ENCODE assay signal across 18 mouse cellular contexts in genomic region chr2:62484906-62485305, GRCm38 (mm10). TPM values are rescaled to one million over a fixed set of nuclear protein-coding genes. Genes with fewer than 3 reads are reported as not detected.
DNase-seq lines count a peak whose midpoint lies in the region; ATAC-seq lines count a peak whose summit lies in the region.
"Had no signal": no experiment of that assay in that cellular context is flagged by ENCODE, and none has a peak within 500 bp of the region (broad histone marks: within the 10 kb centered on the region; RNA-seq: fewer than 3 reads in every experiment).

No protein-coding gene starts in this region.

- peak; percentile 3 for DNase-seq in CD4-positive, CD25-positive, alpha-beta regulatory T cell, adult 2 months (ENCODE audit: low read depth, low spot score)
- peak; percentile 18 for DNase-seq in kidney, postnatal 10 days
- peak; percentile 9 for DNase-seq in ovary, postnatal 36 days (ENCODE audit: low spot score)
- no peak for DNase-seq in ovary, postnatal 14 days (ENCODE audit: low spot score)
- DNase-seq in natural killer cell, adult 2 months (ENCODE audit: low spot score in 2 of 2) = no peak
- DNase-seq: adrenal gland, adult 8-10 months; cerebellum, adult 9-10 months; gastrocnemius, postnatal 14 days; layer of hippocampus, adult 9-11 months; lung, postnatal 4 days had no signal

- no peaks in the 10 kb centered on the region for H3K4me1 ChIP-seq in kidney, embryonic 15.5 days
- H3K4me1 ChIP-seq in heart, embryonic 12.5 days (replicated peaks) = no peaks in the 10 kb centered on the region
- H3K4me1 ChIP-seq: embryonic facial prominence, embryonic 12.5 days; heart, embryonic 15.5 days had no signal

- no peaks in the 10 kb centered on the region for H3K9me3 ChIP-seq in kidney, embryonic 15.5 days (replicated peaks)
- H3K9me3 ChIP-seq in heart, embryonic 12.5 days (replicated peaks) = no peaks in the 10 kb centered on the region
- H3K9me3 ChIP-seq: embryonic facial prominence, embryonic 12.5 days; forebrain, embryonic 15.5 days; heart, embryonic 15.5 days had no signal

- H3K27me3 ChIP-seq in kidney, embryonic 15.5 days = no peaks in the 10 kb centered on the region
- H3K27me3 ChIP-seq in heart, embryonic 12.5 days (replicated peaks) = no peaks in the 10 kb centered on the region
- H3K27me3 ChIP-seq: embryonic facial prominence, embryonic 12.5 days; forebrain, embryonic 15.5 days; heart, embryonic 15.5 days had no signal

- WGBS in kidney, embryonic 15.5 days = 78% methylated on average over 3 of the region's 3 CpGs
- 75% methylated on average over 3 of the region's 3 CpGs for WGBS in heart, embryonic 12.5 days

- H3K27ac ChIP-seq in kidney, embryonic 15.5 days = no peak overlapping the region
- H3K27ac ChIP-seq in heart, embryonic 12.5 days (ENCODE audit: poor library complexity, severe bottlenecking) = no peak overlapping the region
- H3K27ac ChIP-seq: embryonic facial prominence, embryonic 12.5 days; forebrain, embryonic 15.5 days; heart, embryonic 15.5 days had no signal

- H3K9ac ChIP-seq in kidney, embryonic 15.5 days = no peak overlapping the region
- no peak overlapping the region for H3K9ac ChIP-seq in heart, embryonic 12.5 days
- H3K9ac ChIP-seq: embryonic facial prominence, embryonic 12.5 days; forebrain, embryonic 15.5 days; heart, embryonic 15.5 days had no signal

- no peaks in the 10 kb centered on the region for H3K36me3 ChIP-seq in kidney, embryonic 15.5 days
- no peaks in the 10 kb centered on the region for H3K36me3 ChIP-seq in heart, embryonic 12.5 days
- H3K36me3 ChIP-seq: embryonic facial prominence, embryonic 12.5 days; forebrain, embryonic 15.5 days; heart, embryonic 15.5 days had no signal

- no peak for ATAC-seq in CD4-positive, CD25-positive, alpha-beta regulatory T cell, adult 4 months
- ATAC-seq in kidney, embryonic 15.5 days (replicated peaks; ENCODE audit: low FRiP score) = no peak
- no peak for ATAC-seq in heart, embryonic 12.5 days (ENCODE audit: insufficient number of reproducible peaks, low FRiP score)
- ATAC-seq: forebrain, embryonic 15.5 days; hindbrain, embryonic 16.5 days had no signal

- no peak overlapping the region for H3K4me2 ChIP-seq in kidney, embryonic 15.5 days
- H3K4me2 ChIP-seq in heart, embryonic 12.5 days = no peak overlapping the region
- H3K4me2 ChIP-seq: embryonic facial prominence, embryonic 12.5 days; forebrain, embryonic 15.5 days; heart, embryonic 15.5 days had no signal

- no peak overlapping the region for H3K4me3 ChIP-seq in kidney, embryonic 15.5 days (replicated peaks)
- no peak overlapping the region for H3K4me3 ChIP-seq in heart, embryonic 12.5 days
- H3K4me3 ChIP-seq: embryonic facial prominence, embryonic 12.5 days; forebrain, embryonic 15.5 days; heart, embryonic 15.5 days had no signal

RNA-seq across cellular contexts. Expression of gene Gcg, which starts 1.5 kb away (rescaled TPM):
- polyA plus RNA-seq in CD4-positive, CD25-positive, alpha-beta regulatory T cell, adult 4 months (2017; shearing (Covaris generic)) = not detected
- 0.14 and 1.0 TPM in 2 replicates for polyA plus RNA-seq in kidney, embryonic 15.5 days (2015; fragmentation: Nextera tagmentation; extraction: Ambion mirVana)
- not detected in 2 replicates for polyA plus RNA-seq in heart, embryonic 12.5 days (2016; fragmentation: Nextera tagmentation; extraction: Ambion mirVana)
- polyA plus RNA-seq: heart, embryonic 15.5 days; testis, adult 2 months had no signal

Comparison
In these comparisons a context has a peak if more than half of its experiments do, and no peak if none do; other contexts are left out.
1. DNase-seq: peak in CD4-positive, CD25-positive, alpha-beta regulatory T cell, adult 2 months (single experiment), kidney, postnatal 10 days (single experiment) and ovary, postnatal 36 days (single experiment); none in ovary, postnatal 14 days (single experiment) and natural killer cell, adult 2 months (0 of 2).